Mouse (Mus musculus): ENCODE data around the gene Cckbr. TPM values are rescaled to one million over a fixed set of nuclear protein-coding genes. Genes with fewer than 3 reads are reported as not detected.
"Not testable (repeated sequence)": the region's sequence is repeated elsewhere in the genome, so short reads cannot be mapped to it uniquely, and the experiment has no call there.

Cckbr gene
- total RNA-seq, 1 experiment, result 0.27 TPM

- Histone ChIP-seq H3K9ac (ENCODE audit: insufficient read depth, low read depth, low read length, poor library complexity, severe bottlenecking) (no peak overlapping the region), H3K27ac (ENCODE audit: insufficient read depth, low read depth, low read length, poor library complexity, severe bottlenecking) (no peak overlapping the region), H3K9me3 (ENCODE audit: control insufficient read depth, insufficient read depth, low read depth, low read length) (no peaks in the 10 kb centered on the region), H3K4me3 (ENCODE audit: insufficient read depth in 1 of 2, low read depth in 1 of 2, low read length in 2 of 2, poor library complexity in 1 of 2, severe bottlenecking in 1 of 2) (no peak overlapping the region), H3K4me1 (ENCODE audit: control insufficient read depth in 2 of 2, insufficient read depth in 2 of 2, low read length in 2 of 2, poor library complexity in 1 of 2) (peaks cover 0 to 3% of the 10 kb centered on the region in 2 experiments; a peak in 1 of 4 replicates), H3K36me3 (ENCODE audit: control insufficient read depth, insufficient read depth, low read length, poor library complexity, severe bottlenecking) (no peaks in the 10 kb centered on the region)
- no peak for DNase-seq (ENCODE audit: low read depth, low spot score)
- TF ChIP-seq CHD2 (IDR thresholded peaks at IDR 0.05; ENCODE audit: low read depth, low read length) (no peak), HCFC1 (IDR thresholded peaks at IDR 0.05; ENCODE audit: borderline replicate concordance, insufficient read depth, low read length) (no peak), ZC3H11A (IDR thresholded peaks at IDR 0.05; ENCODE audit: borderline replicate concordance, low read depth, low read length) (no peak), ZNF384 (IDR thresholded peaks at IDR 0.05; ENCODE audit: low read depth, low read length) (no peak), MAFK (IDR thresholded peaks at IDR 0.05; ENCODE audit: insufficient read depth, low read depth, low read length) (no peak)
- in situ Hi-C loops (cut with MboI; ENCODE audit: low sequenced_read_pairs in 2 of 2, unreplicated experiment in 2 of 2), result no loop called here
Measured at GRCm38 (mm10) chr7:105437979-105438772, 12.6 kb downstream of the Cckbr start.

GRCm38 (mm10) chr7:105441426-105441825 lies 15.9 kb downstream of the Cckbr start:
- Histone ChIP-seq H3K9ac (ENCODE audit: insufficient read depth, low read depth, low read length, poor library complexity, severe bottlenecking) (no peak overlapping the region), H3K27ac (ENCODE audit: insufficient read depth, low read depth, low read length, poor library complexity, severe bottlenecking) (no peak overlapping the region), H3K4me3 (ENCODE audit: insufficient read depth in 1 of 2, low read depth in 1 of 2, low read length in 2 of 2, poor library complexity in 1 of 2, severe bottlenecking in 1 of 2) (no peak overlapping the region), H3K36me3 (ENCODE audit: control insufficient read depth, insufficient read depth, low read length, poor library complexity, severe bottlenecking) (no peaks in the 10 kb centered on the region), H3K4me1 (ENCODE audit: control insufficient read depth in 2 of 2, insufficient read depth in 2 of 2, low read length in 2 of 2, poor library complexity in 1 of 2) (peaks cover 0 to 3% of the 10 kb centered on the region in 2 experiments; a peak in 1 of 4 replicates), H3K9me3 (ENCODE audit: control insufficient read depth, insufficient read depth, low read depth, low read length) (no peaks in the 10 kb centered on the region)
- in situ Hi-C loops (cut with MboI; ENCODE audit: low sequenced_read_pairs in 2 of 2, unreplicated experiment in 2 of 2), result no loop called here
- DNase-seq (ENCODE audit: low read depth, low spot score), result no peak
- TF ChIP-seq MAFK (IDR thresholded peaks at IDR 0.05; ENCODE audit: insufficient read depth, low read depth, low read length), result no peak
- TF ChIP-seq ZC3H11A (IDR thresholded peaks at IDR 0.05; ENCODE audit: borderline replicate concordance, low read depth, low read length), result no peak
- no peak for TF ChIP-seq ZNF384 (IDR thresholded peaks at IDR 0.05; ENCODE audit: low read depth, low read length)
- no peak for TF ChIP-seq HCFC1 (IDR thresholded peaks at IDR 0.05; ENCODE audit: borderline replicate concordance, insufficient read depth, low read length)
- no peak for TF ChIP-seq CHD2 (IDR thresholded peaks at IDR 0.05; ENCODE audit: low read depth, low read length)

- H3K4me3 ChIP-seq (ENCODE audit: insufficient read depth in 1 of 2, low read depth in 1 of 2, low read length in 2 of 2, poor library complexity in 1 of 2, severe bottlenecking in 1 of 2), result no peak overlapping the region
- H3K4me1 ChIP-seq (ENCODE audit: control insufficient read depth in 2 of 2, insufficient read depth in 2 of 2, low read length in 2 of 2, poor library complexity in 1 of 2), result peaks cover 0 to 3% of the 10 kb centered on the region in 2 experiments; a peak in 1 of 4 replicates
- no peak overlapping the region for H3K9ac ChIP-seq (ENCODE audit: insufficient read depth, low read depth, low read length, poor library complexity, severe bottlenecking)
- in situ Hi-C loops (cut with MboI; ENCODE audit: low sequenced_read_pairs in 2 of 2, unreplicated experiment in 2 of 2), result no loop called here
- H3K36me3 ChIP-seq (ENCODE audit: control insufficient read depth, insufficient read depth, low read length, poor library complexity, severe bottlenecking), result no peaks in the 10 kb centered on the region
- H3K27ac ChIP-seq (ENCODE audit: insufficient read depth, low read depth, low read length, poor library complexity, severe bottlenecking), result no peak overlapping the region
- no peak for TF ChIP-seq ZC3H11A (IDR thresholded peaks at IDR 0.05; ENCODE audit: borderline replicate concordance, low read depth, low read length)
- no peak for TF ChIP-seq CHD2 (IDR thresholded peaks at IDR 0.05; ENCODE audit: low read depth, low read length)
- no peaks in the 10 kb centered on the region for H3K9me3 ChIP-seq (ENCODE audit: control insufficient read depth, insufficient read depth, low read depth, low read length)
- DNase-seq (ENCODE audit: low read depth, low spot score), result no peak
Measured at GRCm38 (mm10) chr7:105445076-105445475, 19.5 kb downstream of the Cckbr start.

- in situ Hi-C loops (cut with MboI; ENCODE audit: low sequenced_read_pairs in 2 of 2, unreplicated experiment in 2 of 2), result loop anchor here in 1 of 2 experiments (10.0 kb wide), 2 partner anchors 59 to 61 kb away; no protein-coding TSS in a partner anchor
- H3K4me1 ChIP-seq (ENCODE audit: control insufficient read depth in 2 of 2, insufficient read depth in 2 of 2, low read length in 2 of 2, poor library complexity in 1 of 2); H3K9me3 ChIP-seq (ENCODE audit: control insufficient read depth, insufficient read depth, low read depth, low read length); DNase-seq (ENCODE audit: low read depth, low spot score); H3K27ac ChIP-seq (ENCODE audit: insufficient read depth, low read depth, low read length, poor library complexity, severe bottlenecking); H3K36me3 ChIP-seq (ENCODE audit: control insufficient read depth, insufficient read depth, low read length, poor library complexity, severe bottlenecking); H3K4me3 ChIP-seq (ENCODE audit: insufficient read depth in 1 of 2, low read depth in 1 of 2, low read length in 2 of 2, poor library complexity in 1 of 2, severe bottlenecking in 1 of 2); H3K9ac ChIP-seq (ENCODE audit: insufficient read depth, low read depth, low read length, poor library complexity, severe bottlenecking): not testable (repeated sequence)
- TF ChIP-seq ZNF384 (IDR thresholded peaks at IDR 0.05; ENCODE audit: low read depth, low read length), result peak; percentile 87
Measured at GRCm38 (mm10) chr7:105453345-105453744, 27.8 kb downstream of the Cckbr start.

- H3K27ac ChIP-seq (ENCODE audit: insufficient read depth, low read depth, low read length, poor library complexity, severe bottlenecking), result no peak overlapping the region
- no peak overlapping the region for H3K4me3 ChIP-seq (ENCODE audit: insufficient read depth in 1 of 2, low read depth in 1 of 2, low read length in 2 of 2, poor library complexity in 1 of 2, severe bottlenecking in 1 of 2)
- no peak for DNase-seq (ENCODE audit: low read depth, low spot score)
- H3K9ac ChIP-seq (ENCODE audit: insufficient read depth, low read depth, low read length, poor library complexity, severe bottlenecking), result no peak overlapping the region
- no peaks in the 10 kb centered on the region for H3K36me3 ChIP-seq (ENCODE audit: control insufficient read depth, insufficient read depth, low read length, poor library complexity, severe bottlenecking)
- in situ Hi-C loops (cut with MboI; ENCODE audit: low sequenced_read_pairs in 2 of 2, unreplicated experiment in 2 of 2), result loop anchor here in 1 of 2 experiments (10.0 kb wide), 2 partner anchors 56 to 64 kb away; no protein-coding TSS in a partner anchor
- H3K9me3 ChIP-seq (ENCODE audit: control insufficient read depth, insufficient read depth, low read depth, low read length), result no peaks in the 10 kb centered on the region
- TF ChIP-seq ZC3H11A (IDR thresholded peaks at IDR 0.05; ENCODE audit: borderline replicate concordance, low read depth, low read length) (no peak), MAFK (IDR thresholded peaks at IDR 0.05; ENCODE audit: insufficient read depth, low read depth, low read length) (no peak), HCFC1 (IDR thresholded peaks at IDR 0.05; ENCODE audit: borderline replicate concordance, insufficient read depth, low read length) (no peak), ZNF384 (IDR thresholded peaks at IDR 0.05; ENCODE audit: low read depth, low read length) (no peak), CHD2 (IDR thresholded peaks at IDR 0.05; ENCODE audit: low read depth, low read length) (no peak)
- H3K4me1 ChIP-seq (ENCODE audit: control insufficient read depth in 2 of 2, insufficient read depth in 2 of 2, low read length in 2 of 2, poor library complexity in 1 of 2), result no peaks in the 10 kb centered on the region
Measured at GRCm38 (mm10) chr7:105458546-105458945, 33.0 kb downstream of the Cckbr start.

- H3K36me3 ChIP-seq (ENCODE audit: control insufficient read depth, insufficient read depth, low read length, poor library complexity, severe bottlenecking); in situ Hi-C loops (cut with MboI; ENCODE audit: low sequenced_read_pairs in 2 of 2, unreplicated experiment in 2 of 2); H3K27ac ChIP-seq (ENCODE audit: insufficient read depth, low read depth, low read length, poor library complexity, severe bottlenecking); H3K9ac ChIP-seq (ENCODE audit: insufficient read depth, low read depth, low read length, poor library complexity, severe bottlenecking); H3K4me3 ChIP-seq (ENCODE audit: insufficient read depth in 1 of 2, low read depth in 1 of 2, low read length in 2 of 2, poor library complexity in 1 of 2, severe bottlenecking in 1 of 2); DNase-seq (ENCODE audit: low read depth, low spot score); H3K9me3 ChIP-seq (ENCODE audit: control insufficient read depth, insufficient read depth, low read depth, low read length); H3K4me1 ChIP-seq (ENCODE audit: control insufficient read depth in 2 of 2, insufficient read depth in 2 of 2, low read length in 2 of 2, poor library complexity in 1 of 2): not testable (repeated sequence)
Measured at GRCm38 (mm10) chr7:105465505-105465904, 40.0 kb downstream of the Cckbr start.
